Mouse (Mus musculus): Measurements from ENCODE around the gene Efcab1. TPM values are rescaled to one million over a fixed set of nuclear protein-coding genes. Genes with fewer than 3 reads are reported as not detected.
"Not testable (repeated sequence)": the region's sequence is repeated elsewhere in the genome, so short reads cannot be mapped to it uniquely, and the experiment has no call there.

Gene Efcab1
- polyA plus RNA-seq, 1 experiment from 2014 or later: 14.3 TPM

DNA sequence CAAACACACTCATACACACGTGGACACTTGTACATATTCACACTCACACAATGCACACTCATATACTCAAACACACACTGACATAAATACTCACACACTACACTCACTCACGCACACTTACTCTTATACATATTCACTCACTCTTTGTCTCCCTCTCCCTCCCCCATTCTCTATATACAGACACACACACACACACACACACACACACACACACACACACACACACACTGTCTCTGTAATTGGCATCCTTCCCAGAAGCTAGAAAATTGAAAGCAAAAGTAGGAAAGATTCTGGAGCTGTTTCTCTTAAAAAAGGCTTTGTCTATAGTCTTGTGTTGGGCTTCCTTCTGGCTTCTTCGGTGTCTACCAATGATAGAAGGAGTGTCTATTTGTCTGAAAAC lies 34.5 kb downstream of the Efcab1 start:
- no peak for ATAC-seq (ENCODE audit: low FRiP score, low read depth)
- H3K27ac ChIP-seq (replicated peaks): no peak overlapping the region
- whole genome bisulfite sequencing: 51% methylated on average over 3 of the region's 3 CpGs
- no peaks in the 10 kb centered on the region for H3K4me1 ChIP-seq (replicated peaks)
- H3K9ac ChIP-seq: no peak overlapping the region
- no peaks in the 10 kb centered on the region for H3K36me3 ChIP-seq
- H3K9me3 ChIP-seq: no peaks in the 10 kb centered on the region
- H3K4me3 ChIP-seq: no peak overlapping the region
- H3K4me2 ChIP-seq: no peak overlapping the region
- no peaks in the 10 kb centered on the region for H3K27me3 ChIP-seq

DNA sequence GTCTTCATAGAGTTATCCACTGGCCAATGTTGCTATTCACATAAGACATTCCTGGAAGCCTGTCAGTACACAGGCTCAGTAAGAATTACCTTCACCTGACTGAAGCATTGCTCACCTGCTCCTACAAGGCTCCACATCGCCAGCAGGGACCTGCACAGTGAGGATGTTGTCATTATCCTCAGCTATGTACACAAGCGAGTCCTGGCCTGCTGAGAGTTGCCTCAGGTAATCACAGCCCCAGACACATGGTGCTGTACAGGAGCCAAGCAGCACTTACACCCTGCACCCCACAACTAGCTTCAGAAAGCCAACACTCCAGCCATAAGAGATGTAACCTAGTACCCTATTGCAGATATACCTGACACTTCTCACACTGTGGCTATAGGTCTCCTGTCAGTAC lies 37.1 kb downstream of the Efcab1 start:
- no peak overlapping the region for H3K27ac ChIP-seq (replicated peaks)
- H3K27me3 ChIP-seq: no peaks in the 10 kb centered on the region
- no peak overlapping the region for H3K4me3 ChIP-seq
- 81% methylated on average over 2 of the region's 2 CpGs for WGBS
- H3K36me3 ChIP-seq: no peaks in the 10 kb centered on the region
- H3K4me2 ChIP-seq: no peak overlapping the region
- ATAC-seq (ENCODE audit: low FRiP score, low read depth): no peak
- no peaks in the 10 kb centered on the region for H3K4me1 ChIP-seq (replicated peaks)
- H3K9ac ChIP-seq: no peak overlapping the region
- no peaks in the 10 kb centered on the region for H3K9me3 ChIP-seq

DNA sequence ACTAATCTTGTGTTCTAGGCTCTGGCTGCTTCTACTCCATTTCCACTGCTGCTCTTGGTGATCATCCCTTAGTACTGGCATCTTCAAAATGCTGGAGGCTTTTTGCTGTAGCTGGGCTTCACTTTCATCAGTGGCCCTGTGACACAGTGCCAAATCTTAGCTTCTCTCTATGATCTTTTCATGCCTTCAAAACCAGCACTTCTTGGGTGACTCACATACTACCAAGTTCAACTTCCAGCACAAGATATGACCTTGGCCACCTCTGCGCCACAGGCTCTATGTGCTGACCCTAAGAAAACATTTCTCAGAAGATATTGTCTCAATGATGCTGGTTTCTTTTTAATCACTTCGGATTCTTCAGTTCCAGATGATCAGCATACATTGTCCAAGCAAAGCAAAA lies 41.2 kb downstream of the Efcab1 start:
- 90% methylated on average over 2 of the region's 2 CpGs for WGBS

DNA sequence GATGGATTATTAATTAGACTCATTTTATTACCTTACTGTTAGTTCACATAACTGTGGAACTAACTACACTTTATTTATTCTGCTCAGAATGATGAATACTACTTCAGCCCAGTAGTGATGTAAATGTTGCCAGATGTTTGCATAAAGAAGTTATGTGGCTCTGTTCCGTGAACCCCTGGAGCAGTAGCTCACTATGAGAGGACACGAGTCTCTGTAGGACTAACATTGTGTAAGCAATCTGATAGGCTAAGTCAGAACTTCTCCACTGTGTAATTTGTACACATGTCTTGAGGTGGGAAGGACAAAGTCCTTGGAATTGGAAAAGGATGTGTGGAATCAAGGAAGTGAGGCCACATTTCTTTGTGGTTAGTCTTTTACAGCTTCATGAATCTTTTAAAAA lies 45.5 kb downstream of the Efcab1 start:
- Histone ChIP-seq H3K4me2 (no peak overlapping the region), H3K27ac (replicated peaks) (no peak overlapping the region), H3K9ac (no peak overlapping the region), H3K4me1 (replicated peaks) (no peaks in the 10 kb centered on the region), H3K9me3 (no peaks in the 10 kb centered on the region), H3K4me3 (no peak overlapping the region), H3K27me3 (no peaks in the 10 kb centered on the region), H3K36me3 (no peaks in the 10 kb centered on the region)
- 90% methylated on average over 2 of the region's 2 CpGs for WGBS
- ATAC-seq (ENCODE audit: low FRiP score, low read depth): no peak

More for the DNA sequence above, 41.2 kb downstream of the Efcab1 start:
- H3K4me3 ChIP-seq; H3K27ac ChIP-seq (replicated peaks); ATAC-seq (ENCODE audit: low FRiP score, low read depth); H3K4me1 ChIP-seq (replicated peaks); H3K9ac ChIP-seq; H3K36me3 ChIP-seq; H3K9me3 ChIP-seq; H3K27me3 ChIP-seq; H3K4me2 ChIP-seq: not testable (repeated sequence)

DNA sequence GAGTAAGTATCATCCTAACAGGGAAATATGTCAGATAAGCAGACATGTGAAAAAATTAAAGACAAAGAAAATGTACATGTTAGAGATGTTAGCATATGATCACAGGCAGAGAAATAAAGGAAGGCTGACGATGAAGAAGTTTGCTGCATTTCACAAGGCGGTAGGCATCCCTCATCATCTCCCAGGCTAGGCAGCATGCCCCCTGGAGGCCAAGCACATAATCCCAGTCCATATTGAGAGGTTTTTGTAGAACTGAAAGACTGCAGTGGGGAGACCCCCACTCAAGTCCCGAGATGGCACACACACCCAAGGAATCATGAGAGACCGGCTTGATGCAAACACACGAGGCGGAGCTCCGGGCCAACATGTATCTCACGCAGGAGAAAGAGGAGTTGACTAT lies 53.3 kb downstream of the Efcab1 start:
- Histone ChIP-seq H3K9me3 (no peaks in the 10 kb centered on the region), H3K4me1 (replicated peaks) (no peaks in the 10 kb centered on the region), H3K27me3 (no peaks in the 10 kb centered on the region), H3K4me3 (no peak overlapping the region), H3K27ac (replicated peaks) (no peak overlapping the region), H3K9ac (no peak overlapping the region), H3K36me3 (no peaks in the 10 kb centered on the region), H3K4me2 (no peak overlapping the region)
- ATAC-seq (ENCODE audit: low FRiP score, low read depth): no peak
- WGBS: 91% methylated on average over 8 of the region's 8 CpGs

DNA sequence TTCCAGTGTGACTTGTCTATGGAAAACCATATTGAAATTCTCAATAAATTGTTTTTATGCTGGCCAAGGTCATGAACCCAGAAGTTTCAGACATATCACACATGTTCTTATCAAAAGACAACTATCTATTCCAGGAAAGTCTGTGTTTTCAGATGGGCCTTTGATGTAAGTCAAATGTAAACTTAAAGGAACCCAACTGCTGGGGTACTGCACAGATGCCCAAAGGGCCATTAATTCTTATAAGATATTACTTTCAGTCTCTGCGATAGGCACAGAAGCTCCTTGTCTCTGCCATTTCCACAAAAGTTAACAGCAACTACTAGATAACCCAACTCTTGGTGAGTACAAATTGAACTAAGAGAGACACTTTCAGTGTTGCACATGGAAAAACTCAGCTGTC lies 67.3 kb downstream of the Efcab1 start:
- 93% methylated on average over 1 of the region's 1 CpGs for WGBS
- Histone ChIP-seq H3K36me3 (no peaks in the 10 kb centered on the region), H3K27ac (replicated peaks) (no peak overlapping the region), H3K4me2 (no peak overlapping the region), H3K4me3 (no peak overlapping the region), H3K27me3 (no peaks in the 10 kb centered on the region), H3K9me3 (no peaks in the 10 kb centered on the region), H3K9ac (no peak overlapping the region), H3K4me1 (replicated peaks) (no peaks in the 10 kb centered on the region)
- no peak for ATAC-seq (ENCODE audit: low FRiP score, low read depth)

DNA sequence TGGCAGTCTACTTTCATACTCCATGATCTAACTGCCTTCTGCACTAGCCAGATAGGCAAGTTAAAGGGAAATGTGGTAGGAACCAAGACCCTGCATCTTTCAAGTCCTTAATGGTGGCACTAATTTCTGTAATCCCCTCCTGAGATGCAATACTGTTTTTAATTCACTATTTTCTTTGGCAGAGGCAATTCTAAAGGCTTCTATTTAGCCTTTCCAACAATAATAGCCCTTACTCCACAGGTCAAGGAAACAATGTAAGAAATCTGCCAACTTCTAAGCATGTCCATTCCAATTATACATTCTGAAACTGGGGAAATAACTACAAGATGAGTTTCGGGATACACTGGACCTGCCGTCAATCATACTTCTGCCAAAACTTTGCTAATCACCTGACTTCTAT lies 72.8 kb downstream of the Efcab1 start:
- Histone ChIP-seq H3K9me3 (no peaks in the 10 kb centered on the region), H3K4me1 (replicated peaks) (no peaks in the 10 kb centered on the region), H3K9ac (no peak overlapping the region), H3K36me3 (no peaks in the 10 kb centered on the region), H3K4me2 (no peak overlapping the region), H3K4me3 (no peak overlapping the region), H3K27me3 (no peaks in the 10 kb centered on the region), H3K27ac (replicated peaks) (no peak overlapping the region)
- ATAC-seq (ENCODE audit: low FRiP score, low read depth): no peak
- WGBS: 84% methylated on average over 2 of the region's 2 CpGs

DNA sequence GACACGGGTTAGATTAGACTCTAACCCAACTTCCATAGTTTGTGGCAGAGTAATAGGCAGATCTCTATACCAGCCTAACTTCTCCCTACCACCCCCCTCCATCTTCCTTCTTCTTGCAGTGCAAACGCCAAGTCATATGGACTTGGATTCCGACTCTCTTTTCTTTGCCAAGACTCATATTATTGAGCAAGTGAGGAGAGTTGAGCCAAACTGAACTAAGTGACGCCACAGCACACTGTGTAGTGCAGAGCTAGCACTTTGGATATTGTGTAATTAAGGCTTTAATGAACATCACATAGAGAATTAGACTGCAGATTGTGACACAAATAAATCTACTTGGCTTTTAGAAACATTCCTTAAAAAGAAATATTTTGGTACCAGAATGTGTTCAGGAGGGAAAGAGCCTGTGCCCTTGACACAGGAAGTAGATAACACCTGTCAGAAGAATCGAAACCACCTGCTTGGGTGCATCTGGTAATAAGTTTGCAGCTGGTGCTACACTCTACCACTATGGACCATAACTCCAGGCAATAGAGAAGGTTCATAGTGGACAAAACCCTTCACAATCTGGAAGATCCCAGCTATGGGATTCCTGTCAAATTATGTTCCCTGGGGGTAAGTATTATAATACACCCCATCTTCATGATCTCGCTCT lies 83.3 kb downstream of the Efcab1 start:
- H3K36me3 ChIP-seq: no peaks in the 10 kb centered on the region
- no peak overlapping the region for H3K4me2 ChIP-seq
- no peak overlapping the region for H3K27ac ChIP-seq (replicated peaks)
- H3K9ac ChIP-seq: no peak overlapping the region
- no peaks in the 10 kb centered on the region for H3K27me3 ChIP-seq
- WGBS: 84% methylated on average over 6 of the region's 6 CpGs
- H3K4me3 ChIP-seq: no peak overlapping the region
- ATAC-seq (ENCODE audit: low FRiP score, low read depth): no peak
- no peaks in the 10 kb centered on the region for H3K9me3 ChIP-seq
- H3K4me1 ChIP-seq (replicated peaks): no peaks in the 10 kb centered on the region

DNA sequence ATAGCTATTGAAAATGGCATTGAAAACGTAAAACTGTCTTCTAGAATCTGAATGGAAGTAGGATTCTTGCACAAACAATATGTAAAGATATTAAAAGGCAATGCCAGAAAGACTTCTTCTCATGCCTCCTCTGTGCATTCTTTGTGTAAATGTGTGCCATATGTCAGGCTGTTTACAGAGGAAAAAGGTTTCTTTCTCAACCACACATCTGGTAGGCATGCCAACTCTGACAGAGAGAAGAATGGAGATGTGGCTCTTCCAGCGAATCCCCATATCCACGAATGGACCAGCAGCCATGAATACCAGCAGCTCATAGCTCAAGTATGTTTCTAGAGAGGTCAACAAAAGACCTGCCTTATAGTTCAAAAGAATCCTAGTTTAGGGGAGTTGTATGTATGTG lies 84.6 kb downstream of the Efcab1 start:
- Histone ChIP-seq H3K4me3 (no peak overlapping the region), H3K4me2 (no peak overlapping the region), H3K4me1 (replicated peaks) (no peaks in the 10 kb centered on the region), H3K27ac (replicated peaks) (no peak overlapping the region), H3K9ac (no peak overlapping the region), H3K36me3 (no peaks in the 10 kb centered on the region), H3K27me3 (no peaks in the 10 kb centered on the region), H3K9me3 (no peaks in the 10 kb centered on the region)
- WGBS: 79% methylated on average over 3 of the region's 3 CpGs
- no peak for ATAC-seq (ENCODE audit: low FRiP score, low read depth)

DNA sequence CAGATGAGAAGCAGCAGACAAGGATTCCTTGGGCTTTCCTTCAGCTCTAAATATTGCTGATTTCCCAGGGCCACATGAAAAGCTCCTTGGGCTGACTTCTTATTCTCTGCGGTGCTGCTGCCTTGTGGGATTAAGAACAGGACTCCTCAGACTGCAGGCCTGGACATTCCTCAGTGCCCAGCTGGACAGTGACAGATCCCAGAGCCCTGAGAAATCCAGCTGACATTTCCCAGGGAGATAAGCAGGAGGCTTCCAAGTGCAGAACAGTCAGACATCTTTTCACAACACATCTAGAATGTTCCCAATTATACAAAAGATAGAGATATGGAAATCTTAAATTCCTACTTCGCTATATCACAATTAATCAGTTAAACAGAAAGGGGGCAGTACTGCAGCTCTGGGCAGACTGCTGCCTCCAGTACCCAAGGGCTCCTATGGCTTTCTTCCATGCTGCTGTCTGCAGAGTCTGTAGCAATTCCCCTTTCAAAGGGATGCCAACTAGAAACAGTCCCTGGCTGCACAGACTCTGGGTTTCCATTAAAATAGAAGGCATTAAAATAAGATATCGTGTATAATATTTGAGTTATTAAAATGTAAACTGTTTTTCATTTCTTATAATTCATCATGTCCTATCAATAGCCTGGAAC lies 86.2 kb downstream of the Efcab1 start:
- Histone ChIP-seq H3K4me2 (no peak overlapping the region), H3K9me3 (no peaks in the 10 kb centered on the region), H3K36me3 (no peaks in the 10 kb centered on the region), H3K4me3 (no peak overlapping the region), H3K27me3 (no peaks in the 10 kb centered on the region), H3K4me1 (replicated peaks) (no peaks in the 10 kb centered on the region), H3K9ac (no peak overlapping the region), H3K27ac (replicated peaks) (no peak overlapping the region)
- WGBS: 85% methylated on average over 3 of the region's 3 CpGs
- no peak for ATAC-seq (ENCODE audit: low FRiP score, low read depth)

DNA sequence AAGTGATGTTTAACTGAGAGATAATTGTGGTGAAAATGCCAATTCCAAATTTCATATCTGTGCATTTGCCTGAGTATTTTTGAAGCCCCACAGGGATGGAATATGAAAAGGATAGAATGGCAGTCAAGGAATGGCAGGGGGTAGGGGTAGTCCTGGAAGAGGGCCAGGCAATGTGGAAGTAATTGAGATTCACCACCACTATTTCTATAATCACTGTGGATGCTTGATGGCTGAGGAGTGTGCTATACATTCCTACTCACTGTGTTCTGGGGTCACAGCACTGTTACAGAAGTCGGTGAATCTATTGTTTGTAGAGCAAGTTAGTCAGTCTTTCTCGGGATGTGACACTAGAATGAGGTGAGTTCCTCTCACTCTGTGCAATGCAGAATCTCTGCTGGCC lies 108.3 kb downstream of the Efcab1 start:
- Histone ChIP-seq H3K4me3 (no peak overlapping the region), H3K9ac (no peak overlapping the region), H3K27me3 (no peaks in the 10 kb centered on the region), H3K4me2 (no peak overlapping the region), H3K36me3 (no peaks in the 10 kb centered on the region), H3K9me3 (no peaks in the 10 kb centered on the region), H3K27ac (replicated peaks) (no peak overlapping the region), H3K4me1 (replicated peaks) (no peaks in the 10 kb centered on the region)
- ATAC-seq (ENCODE audit: low FRiP score, low read depth): no peak
- 54% methylated on average over 2 of the region's 2 CpGs for WGBS

Data from hindbrain, embryonic 15.5 days (tissue).